In genomic region chr11:79589317-79590075, GRCm38 (mm10) we compare ENCODE assay signal across 9 mouse cellular contexts. TPM values are rescaled to one million over a fixed set of nuclear protein-coding genes. Genes with fewer than 3 reads are reported as not detected.
DNase-seq lines count a peak whose midpoint lies in the region; ATAC-seq and TF ChIP-seq lines count a peak whose summit lies in the region.
"Had no signal": no experiment of that assay in that cellular context is flagged by ENCODE, and none has a peak within 500 bp of the region (broad histone marks: within the 10 kb centered on the region; RNA-seq: fewer than 3 reads in every experiment).

No protein-coding gene starts in this region.

- no peak overlapping the region for H3K27ac ChIP-seq in heart, postnatal 0 days (ENCODE audit: low read depth)
- H3K27ac ChIP-seq in neural tube, embryonic 11.5 days (ENCODE audit: low read depth, low read length) = no peak overlapping the region
- H3K27ac ChIP-seq in neural tube, embryonic 15.5 days (replicated peaks) = no peak overlapping the region
- no peak overlapping the region for H3K27ac ChIP-seq in heart, embryonic 10.5 days
- no peak overlapping the region for H3K27ac ChIP-seq in intestine, embryonic 16.5 days (ENCODE audit: low read length)

- no peak overlapping the region for H3K4me3 ChIP-seq in heart, postnatal 0 days (ENCODE audit: low read depth, low read length)
- H3K4me3 ChIP-seq in neural tube, embryonic 11.5 days (ENCODE audit: low read depth, low read length) = no peak overlapping the region
- H3K4me3 ChIP-seq in neural tube, embryonic 15.5 days (replicated peaks) = no peak overlapping the region
- no peak overlapping the region for H3K4me3 ChIP-seq in heart, embryonic 10.5 days
- H3K4me3 ChIP-seq in intestine, embryonic 16.5 days (ENCODE audit: low read length) = no peak overlapping the region

- TF ChIP-seq CTCF in heart, postnatal 0 days (IDR thresholded peaks at IDR 0.05; ENCODE audit: low read depth) = peak; percentile 11; the same call in 1 of the 2 replicates

- WGBS in heart, postnatal 0 days = 42% methylated on average over 14 of the region's 14 CpGs
- WGBS in neural tube, embryonic 11.5 days = 59% methylated on average over 14 of the region's 14 CpGs
- 62% methylated on average over 14 of the region's 14 CpGs for WGBS in neural tube, embryonic 15.5 days
- WGBS in heart, embryonic 10.5 days = 40% methylated on average over 14 of the region's 14 CpGs
- WGBS in intestine, embryonic 16.5 days = 53% methylated on average over 14 of the region's 14 CpGs

- no peak overlapping the region for H3K9ac ChIP-seq in heart, postnatal 0 days (replicated peaks; ENCODE audit: low read depth, low read length)
- H3K9ac ChIP-seq in neural tube, embryonic 11.5 days (ENCODE audit: low read length) = no peak overlapping the region
- H3K9ac ChIP-seq in neural tube, embryonic 15.5 days (replicated peaks) = no peak overlapping the region
- no peak overlapping the region for H3K9ac ChIP-seq in intestine, embryonic 16.5 days (ENCODE audit: low read depth, low read length)

- DNase-seq in heart, postnatal 0 days (ENCODE audit: low spot score) = no peak
- no peak for DNase-seq in heart, postnatal 14 days
- peak; percentile 49 for DNase-seq in neural tube, embryonic 11.5 days (ENCODE audit: low spot score)
- peak; percentile 64 for DNase-seq in embryo, embryonic 10.5 days (ENCODE audit: low spot score)
- DNase-seq in thymus, postnatal 25 days = peak; percentile 67
- DNase-seq in heart, embryonic 10.5 days (ENCODE audit: low spot score) = no peak

- H3K27me3 ChIP-seq in heart, postnatal 0 days (ENCODE audit: control insufficient read depth, insufficient read depth, low read length) = peaks cover 58% of the 10 kb centered on the region
- H3K27me3 ChIP-seq in neural tube, embryonic 11.5 days (ENCODE audit: control insufficient read depth, insufficient read depth, low read length) = peaks cover 19% of the 10 kb centered on the region
- H3K27me3 ChIP-seq in neural tube, embryonic 15.5 days (replicated peaks) = no peaks in the 10 kb centered on the region
- peaks cover 71% of the 10 kb centered on the region for H3K27me3 ChIP-seq in heart, embryonic 10.5 days (ENCODE audit: insufficient read depth, poor library complexity, severe bottlenecking)
- peaks cover 48% of the 10 kb centered on the region for H3K27me3 ChIP-seq in intestine, embryonic 16.5 days (replicated peaks; ENCODE audit: control insufficient read depth, insufficient read depth, low read length)

- ATAC-seq in heart, postnatal 0 days (ENCODE audit: insufficient read depth, low read depth) = no peak
- no peak for ATAC-seq in neural tube, embryonic 11.5 days (ENCODE audit: insufficient read depth, low FRiP score, low TSS enrichment)
- ATAC-seq in neural tube, embryonic 15.5 days (ENCODE audit: low FRiP score) = no peak
- no peak for ATAC-seq in intestine, embryonic 16.5 days

- H3K36me3 ChIP-seq in heart, postnatal 0 days (replicated peaks; ENCODE audit: control insufficient read depth, insufficient read depth, low read length) = no peaks in the 10 kb centered on the region
- no peaks in the 10 kb centered on the region for H3K36me3 ChIP-seq in neural tube, embryonic 11.5 days (ENCODE audit: control insufficient read depth, insufficient read depth, low read length)
- H3K36me3 ChIP-seq in neural tube, embryonic 15.5 days = no peaks in the 10 kb centered on the region
- no peaks in the 10 kb centered on the region for H3K36me3 ChIP-seq in heart, embryonic 10.5 days
- no peaks in the 10 kb centered on the region for H3K36me3 ChIP-seq in intestine, embryonic 16.5 days (ENCODE audit: control insufficient read depth, insufficient read depth, low read length)

- no peak for TF ChIP-seq EP300 in heart, postnatal 0 days (IDR thresholded peaks at IDR 0.05; ENCODE audit: low read depth)

- H3K4me1 ChIP-seq in heart, postnatal 0 days (ENCODE audit: control insufficient read depth, insufficient read depth) = no peaks in the 10 kb centered on the region
- peaks cover 5% of the 10 kb centered on the region; the same call in 1 of the 2 replicates for H3K4me1 ChIP-seq in neural tube, embryonic 11.5 days (ENCODE audit: control insufficient read depth, insufficient read depth, low read length)
- H3K4me1 ChIP-seq in neural tube, embryonic 15.5 days = peaks cover 38% of the 10 kb centered on the region
- H3K4me1 ChIP-seq in heart, embryonic 10.5 days = peaks cover 13% of the 10 kb centered on the region
- H3K4me1 ChIP-seq in intestine, embryonic 16.5 days (ENCODE audit: control insufficient read depth, insufficient read depth, low read length) = peaks cover 5% of the 10 kb centered on the region

- H3K9me3 ChIP-seq in heart, postnatal 0 days (replicated peaks; ENCODE audit: control insufficient read depth, low read length) = no peaks in the 10 kb centered on the region
- H3K9me3 ChIP-seq in neural tube, embryonic 11.5 days (ENCODE audit: control insufficient read depth, low read length) = no peaks in the 10 kb centered on the region
- H3K9me3 ChIP-seq in neural tube, embryonic 15.5 days (replicated peaks) = no peaks in the 10 kb centered on the region
- no peaks in the 10 kb centered on the region for H3K9me3 ChIP-seq in heart, embryonic 10.5 days
- no peaks in the 10 kb centered on the region for H3K9me3 ChIP-seq in intestine, embryonic 16.5 days (ENCODE audit: control insufficient read depth, low read length)

- no peak overlapping the region for H3K4me2 ChIP-seq in heart, postnatal 0 days (ENCODE audit: low read depth, low read length)
- no peak overlapping the region for H3K4me2 ChIP-seq in neural tube, embryonic 11.5 days (ENCODE audit: low read depth)
- H3K4me2 ChIP-seq in neural tube, embryonic 15.5 days = no peak overlapping the region
- no peak overlapping the region for H3K4me2 ChIP-seq in intestine, embryonic 16.5 days (ENCODE audit: low read depth, low read length)

- intact Hi-C loops in heart, postnatal 14 days (cut with DNase I) = no loop called here

RNA-seq across cellular contexts. Expression of gene Rab11fip4, which starts 1.5 kb away (rescaled TPM):
- 2.0 TPM in 1 of 2 replicates, not detected in the other for total RNA-seq in heart, postnatal 0 days (2014; rRNA removed; ENCODE audit: low replicate concordance)
- 0.03 TPM in 1 of 2 replicates, not detected in the other for polyA plus RNA-seq in heart, postnatal 0 days (2015; fragmentation: Nextera tagmentation; extraction: Ambion mirVana)
- total RNA-seq in heart, postnatal 14 days (2021) = 1 to 10 TPM in 1 of 2 experiments, under 1 TPM in 1; 0.17 to 1.3 TPM
- polyA plus RNA-seq in neural tube, embryonic 11.5 days (2014; fragmentation: Nextera tagmentation; extraction: Ambion mirVana) = 13.6 and 15.2 TPM in 2 replicates
- polyA plus RNA-seq in neural tube, embryonic 15.5 days (2015; fragmentation: Nextera tagmentation; extraction: Ambion mirVana) = 23.1 and 24.1 TPM in 2 replicates
- 1.2 and 3.5 TPM in 2 replicates for polyA plus RNA-seq in heart, embryonic 10.5 days (2016; fragmentation: Nextera tagmentation; extraction: Ambion mirVana)
- 1.3 and 2.0 TPM in 2 replicates for polyA plus RNA-seq in intestine, embryonic 16.5 days (2015; fragmentation: Nextera tagmentation; extraction: Ambion mirVana)

RNA-seq across cellular contexts. Expression of gene Evi2a, which starts 59.1 kb away (rescaled TPM):
- total RNA-seq in heart, postnatal 0 days (2014; rRNA removed; ENCODE audit: low replicate concordance) = 2.0 and 2.1 TPM in 2 replicates
- polyA plus RNA-seq in heart, postnatal 0 days (2015; fragmentation: Nextera tagmentation; extraction: Ambion mirVana) = 2.5 TPM in 2 replicates
- total RNA-seq in heart, postnatal 14 days (2021) = 1 to 10 TPM; 1.1 to 2.1 TPM
- polyA plus RNA-seq in neural tube, embryonic 11.5 days (2014; fragmentation: Nextera tagmentation; extraction: Ambion mirVana) = 2.5 and 2.6 TPM in 2 replicates
- polyA plus RNA-seq in neural tube, embryonic 15.5 days (2015; fragmentation: Nextera tagmentation; extraction: Ambion mirVana) = 2.8 and 5.5 TPM in 2 replicates
- polyA plus RNA-seq in heart, embryonic 10.5 days (2016; fragmentation: Nextera tagmentation; extraction: Ambion mirVana) = 1.1 and 1.4 TPM in 2 replicates
- polyA plus RNA-seq in intestine, embryonic 16.5 days (2015; fragmentation: Nextera tagmentation; extraction: Ambion mirVana) = 2.9 and 3.4 TPM in 2 replicates

RNA-seq across cellular contexts. Expression of gene Evi2, which starts 59.1 kb away (rescaled TPM):
- not detected in 2 replicates for total RNA-seq in heart, postnatal 0 days (2014; rRNA removed; ENCODE audit: low replicate concordance)
- 0.14 and 0.19 TPM in 2 replicates for polyA plus RNA-seq in heart, postnatal 0 days (2015; fragmentation: Nextera tagmentation; extraction: Ambion mirVana)
- under 1 TPM in 1 of 2 experiments, not detected in 1; 0.15 TPM for total RNA-seq in heart, postnatal 14 days (2021)
- 0.38 and 0.47 TPM in 2 replicates for polyA plus RNA-seq in neural tube, embryonic 11.5 days (2014; fragmentation: Nextera tagmentation; extraction: Ambion mirVana)
- 0.58 and 0.83 TPM in 2 replicates for polyA plus RNA-seq in neural tube, embryonic 15.5 days (2015; fragmentation: Nextera tagmentation; extraction: Ambion mirVana)
- polyA plus RNA-seq in heart, embryonic 10.5 days (2016; fragmentation: Nextera tagmentation; extraction: Ambion mirVana) = 0.71 and 1.3 TPM in 2 replicates
- polyA plus RNA-seq in intestine, embryonic 16.5 days (2015; fragmentation: Nextera tagmentation; extraction: Ambion mirVana) = 0.50 TPM in 2 replicates
- total RNA-seq: left cerebral cortex, postnatal 25 days had no signal

Comparison
In these comparisons a context has a peak if more than half of its experiments do, and no peak if none do; other contexts are left out.
1. DNase-seq: peak in neural tube, embryonic 11.5 days (single experiment), embryo, embryonic 10.5 days (single experiment) and thymus, postnatal 25 days (single experiment); none in heart, postnatal 0 days (single experiment), heart, postnatal 14 days (0 of 2) and heart, embryonic 10.5 days (single experiment).